Mouse (Mus musculus) layer of hippocampus, adult 9-10 months (tissue): ENCODE measurements at regions not wholly inside any gene's neighbourhood (a gene's known extent, or its start where the extent isn't known, plus 50 kb on each side); places are given as distances from the start of the nearest gene placed in this dataset.
A peak's percentile ranks its signal among the peaks of the same experiment; 100 is the strongest.

Experiments used
- DNase-seq: peaks from one replicate; pipeline ENCODE4 v3.0.0; 2022; ENCODE audit warnings: low spot score

DNA sequence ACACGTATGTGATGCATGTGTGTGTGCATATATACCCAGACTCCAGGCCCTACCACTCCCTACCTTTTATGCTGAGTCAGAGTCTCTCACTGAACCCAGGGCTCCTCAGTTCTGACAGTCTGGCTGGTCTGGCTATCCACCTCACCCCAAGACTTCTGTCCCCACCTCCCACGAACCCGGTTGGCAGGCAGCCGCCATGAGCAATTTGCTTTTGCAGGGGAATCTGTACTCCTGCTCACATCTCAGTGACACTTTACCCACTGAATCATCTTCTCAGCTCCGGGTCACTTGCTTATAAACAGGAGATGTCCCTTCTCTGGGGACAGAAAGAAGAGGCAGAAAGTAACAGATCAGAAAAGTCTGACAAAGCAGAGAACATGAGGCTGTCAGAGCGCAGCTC is 193.0 kb downstream of the Cdc5l start:
- DNase-seq, result no peak

DNA sequence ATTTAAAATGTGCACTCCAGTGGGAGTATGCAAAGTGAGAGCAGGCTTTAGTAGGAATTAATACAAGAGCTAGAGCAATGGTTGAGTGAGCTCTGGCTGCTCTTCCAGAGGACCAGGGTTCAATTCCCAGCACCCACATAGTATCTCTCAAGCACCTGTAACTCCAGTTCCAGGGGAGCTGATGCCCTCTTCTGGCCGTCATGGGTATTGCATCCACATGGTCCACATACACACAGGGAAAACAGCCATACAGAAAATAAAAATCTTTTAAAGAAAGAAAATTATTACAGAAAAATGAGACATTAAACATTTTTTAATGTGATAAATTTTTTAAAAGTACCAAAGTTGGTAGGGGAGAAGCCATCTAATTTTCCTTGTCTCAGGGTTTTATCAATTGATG is 196.3 kb downstream of the Cdc5l start:
- DNase-seq, result no peak

- no peak for DNase-seq
Observed at GRCm38 (mm10) chr17:45235401-45235800, 198.1 kb downstream of the Cdc5l start.

DNA sequence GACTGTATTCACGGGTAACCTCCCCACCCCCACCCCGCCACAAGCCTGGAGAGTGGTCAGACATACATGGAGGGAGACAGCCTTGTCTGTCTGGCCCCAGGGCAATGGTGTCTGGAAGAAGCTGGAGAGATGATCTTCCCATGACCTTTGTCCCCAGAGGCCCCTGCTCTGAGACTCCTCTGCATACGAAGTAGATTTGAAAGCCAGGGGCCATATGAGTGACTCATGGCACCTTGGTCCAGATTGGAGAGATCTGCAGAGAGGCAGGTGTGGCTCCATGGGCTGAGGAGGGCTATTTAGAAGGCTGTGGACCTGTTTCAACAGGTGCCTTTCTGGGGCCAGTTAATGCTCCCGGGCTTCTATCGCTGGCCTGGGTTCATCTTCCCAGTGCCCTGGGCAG is 200.7 kb downstream of the Cdc5l start:
- DNase-seq, result no peak

DNA sequence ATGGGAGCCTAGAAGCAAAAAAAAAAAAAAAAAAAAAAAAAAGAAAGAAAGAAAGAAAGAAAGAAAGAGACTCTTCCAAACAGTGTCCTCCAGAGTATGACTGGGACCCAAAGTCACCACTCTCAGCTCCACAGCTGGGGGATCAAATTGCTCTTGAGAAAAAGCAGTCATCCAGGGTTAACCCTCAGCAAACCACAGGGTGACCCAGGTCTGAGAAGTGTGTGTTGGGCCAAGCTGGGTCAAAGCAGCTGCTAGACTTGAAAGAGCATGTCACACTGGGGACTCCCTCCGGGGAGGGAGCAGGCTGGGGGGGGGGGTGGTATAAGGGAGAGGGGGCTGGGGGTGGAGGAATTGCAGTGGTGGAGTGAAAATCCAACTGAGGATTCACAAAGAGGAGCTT is 206.3 kb downstream of the Cdc5l start:
- no peak for DNase-seq

GRCm38 (mm10) chr17:45226486-45226885 is 207.1 kb downstream of the Cdc5l start:
- no peak for DNase-seq

DNA sequence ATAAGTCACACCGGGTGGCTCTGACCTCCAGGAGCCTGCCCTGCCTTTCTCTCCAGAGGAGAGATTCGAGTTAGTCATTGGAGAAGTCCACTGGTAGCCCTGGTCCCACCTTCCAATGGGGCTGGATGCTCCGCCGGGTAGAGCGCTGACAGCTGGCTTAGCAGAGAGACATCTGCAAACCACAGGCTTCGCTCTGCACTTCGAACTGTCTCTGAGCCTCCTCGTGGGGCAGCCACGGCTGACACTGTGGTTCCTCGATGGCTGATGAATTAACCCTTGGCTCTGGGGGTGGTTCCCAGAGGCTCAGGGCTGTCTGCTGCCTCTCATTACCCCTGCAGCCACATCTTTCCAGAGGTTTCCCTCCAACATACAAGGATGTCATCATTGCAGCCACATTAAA is 211.9 kb downstream of the Cdc5l start:
- no peak for DNase-seq

DNA sequence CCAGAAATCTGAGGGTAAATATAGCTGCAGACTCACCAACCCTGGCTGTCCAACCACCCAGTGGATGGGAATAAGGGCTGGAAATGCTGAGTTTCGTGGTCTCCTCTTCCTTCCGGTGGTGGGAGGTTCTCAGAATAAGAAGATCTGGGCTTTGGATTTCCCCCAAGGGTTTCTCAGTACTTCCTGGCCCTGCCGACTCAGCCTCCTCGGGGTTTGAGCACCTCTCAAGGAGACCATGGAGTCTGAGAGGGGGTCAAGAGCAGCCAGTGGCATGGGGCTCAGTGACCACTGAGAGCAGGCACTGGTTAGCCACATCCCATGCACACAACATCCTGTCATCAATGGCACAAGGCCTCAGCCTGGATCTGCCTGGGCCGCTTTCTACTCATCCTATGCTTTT is 216.4 kb downstream of the Cdc5l start:
- no peak for DNase-seq

GRCm38 (mm10) chr17:45215067-45216049 is 218.2 kb downstream of the Cdc5l start:
- DNase-seq, result no peak

DNA sequence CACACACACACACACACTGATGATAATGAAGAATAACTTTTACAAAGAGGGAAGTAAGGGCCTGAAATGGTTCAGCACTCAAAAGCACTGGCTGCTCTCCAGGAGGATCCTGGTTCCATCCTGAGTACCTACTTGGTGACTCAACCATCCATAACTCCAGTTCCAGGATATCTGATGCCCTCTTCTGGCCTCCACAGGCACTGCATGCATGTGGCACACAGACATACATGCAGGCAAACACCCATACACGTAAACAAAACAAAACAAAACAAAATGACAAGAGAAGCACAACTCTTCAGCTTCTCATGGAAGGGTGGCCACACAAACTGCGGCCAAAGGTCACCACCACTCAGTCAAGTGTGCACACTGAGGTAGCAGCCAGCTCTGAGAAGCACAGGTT is 222.6 kb downstream of the Cdc5l start:
- DNase-seq, result no peak

DNA sequence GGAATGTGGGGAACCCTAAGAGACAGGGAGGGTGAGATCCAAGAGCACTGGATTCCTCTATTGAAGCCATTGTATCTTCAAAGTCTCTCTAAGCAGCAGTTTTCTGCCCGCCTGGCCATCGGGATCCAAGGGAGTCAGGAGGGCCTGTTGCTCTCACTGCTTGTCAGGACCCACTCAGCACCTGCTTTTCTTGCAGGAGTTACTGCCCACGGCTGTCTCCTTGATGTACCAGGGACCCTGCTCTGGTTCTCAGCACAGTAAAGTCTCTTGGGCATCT is 224.2 kb downstream of the Cdc5l start:
- DNase-seq, result no peak

GRCm38 (mm10) chr17:45208596-45209386 is 224.7 kb downstream of the Cdc5l start:
- peak; percentile 43 for DNase-seq

DNA sequence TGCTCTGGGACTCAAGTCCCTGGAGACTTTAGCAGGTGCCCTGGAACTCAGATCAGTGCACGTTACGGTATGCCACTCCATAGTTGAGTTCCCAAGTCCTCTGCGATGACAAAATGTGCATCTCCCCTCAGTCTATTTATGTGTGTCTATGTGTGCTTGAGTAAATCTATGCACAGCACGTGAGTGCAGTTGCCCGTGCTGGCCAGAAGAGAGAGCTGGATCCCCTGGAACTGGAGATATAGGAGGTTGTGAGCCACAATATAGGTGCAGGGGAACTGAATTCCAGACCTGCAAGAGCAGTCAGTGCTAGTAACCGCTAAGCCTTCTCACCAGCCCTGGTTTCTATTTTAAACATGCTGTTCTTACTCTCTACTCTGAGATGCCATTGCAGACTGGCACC is 237.8 kb downstream of the Cdc5l start:
- no peak for DNase-seq

DNA sequence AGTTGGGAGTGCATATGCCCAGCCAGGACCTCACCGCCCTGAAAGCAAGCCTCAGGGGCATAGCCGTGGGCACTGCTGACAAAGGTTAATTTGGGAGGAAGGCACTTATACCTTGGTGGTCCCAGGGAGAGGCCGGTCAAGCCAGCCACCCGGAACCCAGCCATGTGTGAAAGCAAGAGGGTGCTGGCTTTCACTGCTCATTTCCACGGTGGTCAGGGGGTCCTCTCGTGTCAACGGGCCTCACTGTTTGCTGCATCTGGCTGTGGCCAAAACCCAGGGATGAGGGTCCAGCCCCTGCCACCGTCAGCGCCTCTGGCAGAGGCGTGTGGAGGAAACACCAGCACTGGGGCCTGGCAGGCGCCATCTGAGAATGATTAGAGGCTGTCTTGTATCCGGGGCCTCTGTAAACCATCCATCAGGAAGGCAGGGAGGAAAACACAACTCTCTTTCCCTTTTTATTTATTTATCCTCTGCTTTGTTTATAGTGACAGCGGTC is 238.7 kb downstream of the Cdc5l start:
- no peak for DNase-seq

DNA sequence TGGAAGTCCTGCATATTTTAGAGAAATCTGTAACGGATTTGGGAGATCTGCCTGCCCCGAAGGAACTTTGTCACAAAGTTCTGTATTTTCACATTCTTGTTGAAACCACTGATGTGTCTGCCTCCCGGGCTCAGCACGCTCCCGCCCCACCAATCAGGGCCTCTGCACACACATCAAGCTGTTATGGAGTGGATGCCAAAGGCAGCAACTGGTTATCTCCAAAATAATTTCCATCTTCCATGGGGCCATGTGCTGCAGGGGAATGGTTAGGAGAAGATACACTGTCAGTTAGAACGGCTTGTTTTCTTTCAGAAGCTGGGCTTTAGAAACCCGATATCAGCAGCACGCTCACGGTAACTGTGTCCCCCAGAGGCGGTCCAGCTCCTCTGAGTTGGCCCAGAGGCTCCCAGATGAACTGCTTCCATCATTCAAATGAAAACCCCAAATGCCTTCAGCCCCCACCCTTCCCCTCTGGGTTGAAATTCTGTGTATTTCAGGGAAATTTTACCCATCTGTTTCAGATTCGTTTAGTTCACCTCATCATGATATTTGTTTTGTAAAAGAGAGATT is 240.0 kb downstream of the Cdc5l start:
- peak; percentile 44 for DNase-seq

- no peak for DNase-seq
Observed at GRCm38 (mm10) chr17:45187402-45187801, 246.1 kb downstream of the Cdc5l start.

GRCm38 (mm10) chr17:45176340-45176739 is 257.2 kb downstream of the Cdc5l start:
- no peak for DNase-seq

DNA sequence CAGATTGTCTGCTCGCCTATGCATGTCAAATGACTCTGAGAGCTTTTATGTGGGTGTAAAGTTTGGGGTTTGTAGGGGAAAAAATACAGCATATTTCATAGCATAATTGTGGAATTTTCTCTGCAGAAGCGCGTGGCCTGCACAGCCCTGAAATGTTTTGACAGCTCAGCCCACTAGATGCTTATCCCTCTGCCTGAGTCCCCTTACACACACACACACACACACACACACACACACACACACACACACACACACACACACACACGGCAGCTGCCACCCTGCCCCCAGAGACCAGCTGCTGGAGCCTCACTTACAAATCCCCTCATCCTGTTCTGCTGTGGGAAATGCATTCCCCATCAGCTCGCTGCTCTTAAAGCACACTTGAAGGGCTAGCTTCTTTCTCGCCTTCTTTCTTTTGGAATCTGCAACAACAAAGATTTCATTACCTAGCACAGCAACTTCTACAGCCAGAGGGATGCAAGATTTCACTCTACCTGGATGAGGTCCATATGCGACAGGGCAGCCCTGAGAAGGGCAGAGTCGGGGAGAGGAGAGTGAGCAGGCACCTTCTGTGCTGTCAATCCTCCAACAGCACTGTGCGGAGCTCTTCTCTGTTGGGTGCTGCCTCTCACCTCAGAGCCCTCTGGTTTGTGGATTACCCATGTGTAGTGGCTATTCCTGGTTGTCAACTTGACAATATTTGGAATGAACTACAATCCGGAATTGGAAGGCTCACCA is 264.1 kb downstream of the Cdc5l start:
- peak; percentile 16 for DNase-seq
